Mouse (Mus musculus): ENCODE results near the gene Kcnh3. TPM values are rescaled to one million over a fixed set of nuclear protein-coding genes. Genes with fewer than 3 reads are reported as not detected.
A peak's percentile ranks its signal among the peaks of the same experiment; 100 is the strongest.
"Not testable (repeated sequence)": the region's sequence is repeated elsewhere in the genome, so short reads cannot be mapped to it uniquely, and the experiment has no call there.

Gene Kcnh3
- polyA plus RNA-seq, 2 experiments, result 0.13 TPM

GRCm38 (mm10) chr15:99238006-99238405 lies 13.3 kb downstream of the Kcnh3 start:
- no peak overlapping the region for H3K4me3 ChIP-seq (ENCODE audit: insufficient read depth in 1 of 2, low read depth in 2 of 2, low read length in 2 of 2)
- no peak overlapping the region for H3K27ac ChIP-seq
- H3K36me3 ChIP-seq (replicated peaks; ENCODE audit: control insufficient read depth, insufficient read depth, low read depth), result no peaks in the 10 kb centered on the region
- H3K27me3 ChIP-seq (ENCODE audit: control insufficient read depth, insufficient read depth, low read length), result no peaks in the 10 kb centered on the region
- 56% methylated on average over 11 of the region's 11 CpGs for WGBS (ENCODE audit: insufficient replicate concordance)
- no peak overlapping the region for H3K9ac ChIP-seq (replicated peaks)
- no peaks in the 10 kb centered on the region for H3K9me3 ChIP-seq (ENCODE audit: control insufficient read depth, low read length)
- TF ChIP-seq CTCF (IDR thresholded peaks at IDR 0.05; ENCODE audit: low read depth), result no peak
- TF ChIP-seq EP300 (IDR thresholded peaks at IDR 0.05; ENCODE audit: low read depth), result no peak
- DNase-seq (ENCODE audit: low read depth in 3 of 3, low spot score in 3 of 3), result no peak
- 0 out of 4 replicates have a peak, but pooled peaks cover 0 to 3% of the 10 kb centered on the region in 2 experiments for H3K4me1 ChIP-seq (replicated peaks; ENCODE audit: control insufficient read depth in 2 of 2, insufficient read depth in 2 of 2, low read length in 1 of 2)
- no peak overlapping the region for H3K4me2 ChIP-seq (ENCODE audit: low read depth)
- no peak for ATAC-seq (ENCODE audit: insufficient read depth)

DNA sequence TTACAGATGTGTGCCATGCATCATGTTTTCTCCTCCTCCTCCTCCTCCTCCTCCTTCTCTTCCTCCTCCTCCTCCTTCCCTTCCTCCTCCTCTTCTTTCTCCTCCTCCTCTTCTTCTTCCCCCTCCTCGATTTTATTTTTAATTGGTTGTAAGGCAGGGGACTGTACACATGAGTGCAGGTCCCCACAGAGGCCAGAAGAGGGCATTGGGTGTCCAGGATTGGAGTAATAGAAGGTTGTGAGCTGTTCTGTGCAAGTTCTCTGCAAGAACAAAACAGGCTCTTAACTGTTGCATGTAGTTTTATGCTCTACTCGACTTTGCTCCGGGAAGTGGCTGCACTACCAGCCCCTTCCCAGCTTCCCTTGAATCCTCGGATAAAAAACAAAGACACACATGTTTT lies 15.5 kb downstream of the Kcnh3 start:
- H3K4me2 ChIP-seq (ENCODE audit: low read depth), result no peak overlapping the region
- no peaks in the 10 kb centered on the region for H3K9me3 ChIP-seq (ENCODE audit: control insufficient read depth, low read length)
- no peak overlapping the region for H3K9ac ChIP-seq (replicated peaks)
- DNase-seq (ENCODE audit: low read depth in 3 of 3, low spot score in 3 of 3) (no peak), ATAC-seq (ENCODE audit: insufficient read depth) (no peak)
- H3K4me1 ChIP-seq (replicated peaks; ENCODE audit: control insufficient read depth in 2 of 2, insufficient read depth in 2 of 2, low read length in 1 of 2), result no peaks in the 10 kb centered on the region
- H3K27ac ChIP-seq, result no peak overlapping the region
- no peaks in the 10 kb centered on the region; the same call in 1 of the 2 replicates for H3K36me3 ChIP-seq (replicated peaks; ENCODE audit: control insufficient read depth, insufficient read depth, low read depth)
- H3K27me3 ChIP-seq (ENCODE audit: control insufficient read depth, insufficient read depth, low read length), result no peaks in the 10 kb centered on the region
- no peak overlapping the region for H3K4me3 ChIP-seq (ENCODE audit: insufficient read depth in 1 of 2, low read depth in 2 of 2, low read length in 2 of 2)
- WGBS (ENCODE audit: insufficient replicate concordance), result 48% methylated on average over 4 of the region's 4 CpGs
- TF ChIP-seq EP300 (IDR thresholded peaks at IDR 0.05; ENCODE audit: low read depth) (no peak), CTCF (IDR thresholded peaks at IDR 0.05; ENCODE audit: low read depth) (peak; percentile 42; the same call in 1 of the 2 replicates)

GRCm38 (mm10) chr15:99241249-99241648 lies 16.6 kb downstream of the Kcnh3 start:
- H3K27ac ChIP-seq, result no peak overlapping the region
- H3K27me3 ChIP-seq (ENCODE audit: control insufficient read depth, insufficient read depth, low read length), result no peaks in the 10 kb centered on the region
- H3K9ac ChIP-seq (replicated peaks), result no peak overlapping the region
- H3K4me3 ChIP-seq (ENCODE audit: insufficient read depth in 1 of 2, low read depth in 2 of 2, low read length in 2 of 2), result no peak overlapping the region
- no peaks in the 10 kb centered on the region for H3K4me1 ChIP-seq (replicated peaks; ENCODE audit: control insufficient read depth in 2 of 2, insufficient read depth in 2 of 2, low read length in 1 of 2)
- TF ChIP-seq CTCF (IDR thresholded peaks at IDR 0.05; ENCODE audit: low read depth), result no peak
- TF ChIP-seq EP300 (IDR thresholded peaks at IDR 0.05; ENCODE audit: low read depth), result no peak
- H3K36me3 ChIP-seq (replicated peaks; ENCODE audit: control insufficient read depth, insufficient read depth, low read depth), result no peaks in the 10 kb centered on the region; the same call in 1 of the 2 replicates
- 70% methylated on average over 4 of the region's 4 CpGs for WGBS (ENCODE audit: insufficient replicate concordance)
- H3K9me3 ChIP-seq (ENCODE audit: control insufficient read depth, low read length), result no peaks in the 10 kb centered on the region
- H3K4me2 ChIP-seq (ENCODE audit: low read depth), result no peak overlapping the region
- no peak for ATAC-seq (ENCODE audit: insufficient read depth)
- DNase-seq (ENCODE audit: low read depth in 3 of 3, low spot score in 3 of 3), result no peak

GRCm38 (mm10) chr15:99242045-99242444 lies 17.4 kb downstream of the Kcnh3 start:
- DNase-seq (ENCODE audit: low read depth in 3 of 3, low spot score in 3 of 3) (no peak), ATAC-seq (ENCODE audit: insufficient read depth) (no peak)
- no peaks in the 10 kb centered on the region for H3K9me3 ChIP-seq (ENCODE audit: control insufficient read depth, low read length)
- 83% methylated on average over 10 of the region's 10 CpGs for WGBS (ENCODE audit: insufficient replicate concordance)
- H3K9ac ChIP-seq (replicated peaks), result no peak overlapping the region
- H3K27ac ChIP-seq, result no peak overlapping the region
- H3K4me2 ChIP-seq (ENCODE audit: low read depth), result no peak overlapping the region
- no peak overlapping the region for H3K4me3 ChIP-seq (ENCODE audit: insufficient read depth in 1 of 2, low read depth in 2 of 2, low read length in 2 of 2)
- TF ChIP-seq EP300 (IDR thresholded peaks at IDR 0.05; ENCODE audit: low read depth) (no peak), CTCF (IDR thresholded peaks at IDR 0.05; ENCODE audit: low read depth) (no peak)
- H3K4me1 ChIP-seq (replicated peaks; ENCODE audit: control insufficient read depth in 2 of 2, insufficient read depth in 2 of 2, low read length in 1 of 2), result no peaks in the 10 kb centered on the region
- H3K36me3 ChIP-seq (replicated peaks; ENCODE audit: control insufficient read depth, insufficient read depth, low read depth), result no peaks in the 10 kb centered on the region; the same call in 1 of the 2 replicates
- no peaks in the 10 kb centered on the region for H3K27me3 ChIP-seq (ENCODE audit: control insufficient read depth, insufficient read depth, low read length)

- not testable (repeated sequence) for H3K4me3 ChIP-seq (ENCODE audit: insufficient read depth in 1 of 2, low read depth in 2 of 2, low read length in 2 of 2); H3K27ac ChIP-seq; H3K9ac ChIP-seq (replicated peaks); H3K36me3 ChIP-seq (replicated peaks; ENCODE audit: control insufficient read depth, insufficient read depth, low read depth); DNase-seq (ENCODE audit: low read depth in 3 of 3, low spot score in 3 of 3); H3K4me2 ChIP-seq (ENCODE audit: low read depth); H3K9me3 ChIP-seq (ENCODE audit: control insufficient read depth, low read length); H3K27me3 ChIP-seq (ENCODE audit: control insufficient read depth, insufficient read depth, low read length); ATAC-seq (ENCODE audit: insufficient read depth); H3K4me1 ChIP-seq (replicated peaks; ENCODE audit: control insufficient read depth in 2 of 2, insufficient read depth in 2 of 2, low read length in 1 of 2)
- WGBS (ENCODE audit: insufficient replicate concordance), result 78% methylated on average over 6 of the region's 6 CpGs
These were observed 22.1 kb downstream of the Kcnh3 start for GRCm38 (mm10) chr15:99246736-99247135.

Data from liver, embryonic 14.5 days (tissue).